Mouse (Mus musculus) midbrain, postnatal 0 days (tissue): Measurements from ENCODE around the gene Ears2. TPM values are rescaled to one million over a fixed set of nuclear protein-coding genes. Genes with fewer than 3 reads are reported as not detected.

Source experiments
- ATAC-seq: fragments of 200-750 bp; cut with Nextera tagmentation; 2 replicates; pipeline ENCODE4 v1.8.0; 2017; ENCODE audit warnings: moderate number of reproducible peaks, mild to moderate bottlenecking, moderate TSS enrichment, moderate library complexity; ENCODE audit not compliant: low FRiP score
- DNase-seq: peaks from one replicate; pipeline ENCODE4 v3.0.0-alpha.2; 2015; ENCODE audit warnings: low spot score
- H3K27ac ChIP-seq: fragments of 300-500 bp; sonication (generic); 2 replicates; pipeline ENCODE4 v1.5.1; 2014; ENCODE audit warnings: low read depth, mild to moderate bottlenecking, low read length, mixed read lengths
- H3K27me3 ChIP-seq: fragments of 300-500 bp; sonication (generic); 2 replicates; pipeline ENCODE4 v1.6.1; 2014; ENCODE audit warnings: low read length, control low read depth, mixed read lengths; ENCODE audit not compliant: insufficient read depth
- H3K36me3 ChIP-seq: fragments of 300-500 bp; sonication (generic); 2 replicates; pipeline ENCODE4 v1.6.1; 2014; ENCODE audit warnings: low read length, control low read depth, mixed read lengths; ENCODE audit not compliant: insufficient read depth
- H3K4me1 ChIP-seq: fragments of 300-500 bp; sonication (generic); 2 replicates; pipeline ENCODE4 v1.6.1; 2014; ENCODE audit warnings: mild to moderate bottlenecking, control low read depth, antibody characterized with exemption, low read length, mixed read lengths; ENCODE audit not compliant: insufficient read depth
- H3K4me2 ChIP-seq: fragments of 300-500 bp; sonication (generic); 2 replicates; pipeline ENCODE4 v1.6.1; 2014; ENCODE audit warnings: low read depth, mild to moderate bottlenecking, low read length, mixed read lengths; ENCODE audit not compliant: poor library complexity, severe bottlenecking
- H3K4me3 ChIP-seq: fragments of 300-500 bp; sonication (generic); 2 replicates; pipeline ENCODE4 v1.5.1; 2014; ENCODE audit warnings: low read depth, mild to moderate bottlenecking, low read length, moderate library complexity
- H3K9ac ChIP-seq: fragments of 300-500 bp; sonication (generic); replicated peaks from 2 replicates; pipeline ENCODE4 v1.6.1; 2014; ENCODE audit warnings: mild to moderate bottlenecking, low read length, moderate library complexity, mixed read lengths; ENCODE audit not compliant: poor library complexity, severe bottlenecking
- H3K9me3 ChIP-seq: fragments of 300-500 bp; sonication (generic); 2 replicates; pipeline ENCODE4 v1.6.1; 2016; ENCODE audit warnings: low read length, control low read depth
- CTCF ChIP-seq: IDR thresholded peaks from 2 replicates; pipeline ENCODE4 v1.5.1; 2016; ENCODE audit warnings: antibody characterized with exemption, mild to moderate bottlenecking
- WGBS: fragments of 180-500 bp; shearing (Covaris S2); extraction: QIAGEN DNeasy Blood & Tissue Kit; methylation state at CpG from one replicate; pipeline ENCODE4 v1.1.7; 2014; 5-methylcytosine and 5-hydroxymethylcytosine counted together
- polyA plus RNA-seq: library from polyadenylated mRNA; unstranded; fragments of >200 nt; fragmentation: Nextera tagmentation; extraction: Ambion mirVana; gene quantifications from 2 replicates; pipeline ENCODE4 v1.2.1, GENCODE M21; 2015
- total RNA-seq: library from RNA; depleted of rRNA; stranded (reverse); fragments of >200 nt; gene quantifications from 2 replicates; pipeline ENCODE4 v1.2.3, GENCODE M21; 2014

Gene Ears2
- total and polyA plus RNA-seq, 2 experiments from 2014 or later: 7.5 to 15.3 TPM

GRCm38 (mm10) chr7:122098009-122098408 is 30.9 kb upstream of the Ears2 start:
- TF ChIP-seq CTCF: no peak
- H3K27ac ChIP-seq: no peak overlapping the region
- H3K4me2 ChIP-seq: no peak overlapping the region
- H3K4me3 ChIP-seq: no peak overlapping the region
- ATAC-seq (no peak), DNase-seq (no peak)
- no peaks in the 10 kb centered on the region for H3K27me3 ChIP-seq
- H3K9me3 ChIP-seq: no peaks in the 10 kb centered on the region
- H3K4me1 ChIP-seq: peaks cover 5% of the 10 kb centered on the region; the same call in 1 of the 2 replicates
- 90% methylated on average over 3 of the region's 3 CpGs for WGBS
- H3K9ac ChIP-seq: no peak overlapping the region
- H3K36me3 ChIP-seq: peaks cover 30% of the 10 kb centered on the region

GRCm38 (mm10) chr7:122094564-122095330 is 27.7 kb upstream of the Ears2 start:
- DNase-seq: no peak
- Histone ChIP-seq H3K9ac (no peak overlapping the region), H3K27me3 (no peaks in the 10 kb centered on the region), H3K4me3 (no peak overlapping the region), H3K36me3 (peaks cover 55% of the 10 kb centered on the region), H3K4me1 (no peaks in the 10 kb centered on the region), H3K9me3 (no peaks in the 10 kb centered on the region), H3K4me2 (no peak overlapping the region), H3K27ac (no peak overlapping the region)
- TF ChIP-seq CTCF: no peak
- no peak for ATAC-seq
- 94% methylated on average over 2 of the region's 2 CpGs for WGBS

- H3K27me3 ChIP-seq: no peaks in the 10 kb centered on the region
- no peaks in the 10 kb centered on the region for H3K9me3 ChIP-seq
- H3K4me2 ChIP-seq: no peak overlapping the region
- no peak overlapping the region for H3K27ac ChIP-seq
- DNase-seq: no peak
- TF ChIP-seq CTCF: no peak
- no peak overlapping the region for H3K4me3 ChIP-seq
- ATAC-seq: no peak
- H3K4me1 ChIP-seq: no peaks in the 10 kb centered on the region
- 93% methylated on average over 11 of the region's 11 CpGs for WGBS
- H3K9ac ChIP-seq: no peak overlapping the region
- H3K36me3 ChIP-seq: peaks cover 53% of the 10 kb centered on the region
Observed at GRCm38 (mm10) chr7:122087195-122087982, 20.3 kb upstream of the Ears2 start.

- Histone ChIP-seq H3K9ac (no peak overlapping the region), H3K27ac (no peak overlapping the region), H3K4me3 (no peak overlapping the region), H3K36me3 (peaks cover 60% of the 10 kb centered on the region), H3K4me2 (no peak overlapping the region), H3K27me3 (no peaks in the 10 kb centered on the region), H3K4me1 (no peaks in the 10 kb centered on the region), H3K9me3 (no peaks in the 10 kb centered on the region)
- no peak for ATAC-seq
- no peak for TF ChIP-seq CTCF
- no peak for DNase-seq
- WGBS: 87% methylated on average over 1 of the region's 1 CpGs
Observed at GRCm38 (mm10) chr7:122081071-122081470, 14.0 kb upstream of the Ears2 start.

GRCm38 (mm10) chr7:122079798-122080554 is 12.9 kb upstream of the Ears2 start:
- H3K27ac ChIP-seq: no peak overlapping the region
- ATAC-seq (no peak), DNase-seq (no peak)
- WGBS: 98% methylated on average over 8 of the region's 8 CpGs
- no peaks in the 10 kb centered on the region for H3K27me3 ChIP-seq
- no peak overlapping the region for H3K4me2 ChIP-seq
- H3K4me3 ChIP-seq: no peak overlapping the region
- peaks cover 70% of the 10 kb centered on the region for H3K36me3 ChIP-seq
- no peaks in the 10 kb centered on the region for H3K4me1 ChIP-seq
- TF ChIP-seq CTCF: no peak
- no peaks in the 10 kb centered on the region for H3K9me3 ChIP-seq
- no peak overlapping the region for H3K9ac ChIP-seq
